Mouse (Mus musculus) ES-E14 (cell line): ENCODE measurements around the gene Haus5.

Experiments used
- CHD2 ChIP-seq: IDR thresholded peaks from 2 replicates; pipeline ENCODE4 v1.6.1; 2014; ENCODE audit warnings: mild to moderate bottlenecking, low read depth, low read length, inconsistent platforms
- MAFK ChIP-seq: IDR thresholded peaks from 2 replicates; pipeline ENCODE4 v1.6.1; 2014; ENCODE audit warnings: mild to moderate bottlenecking, low read depth, low read length, inconsistent platforms; ENCODE audit not compliant: insufficient read depth

DNA sequence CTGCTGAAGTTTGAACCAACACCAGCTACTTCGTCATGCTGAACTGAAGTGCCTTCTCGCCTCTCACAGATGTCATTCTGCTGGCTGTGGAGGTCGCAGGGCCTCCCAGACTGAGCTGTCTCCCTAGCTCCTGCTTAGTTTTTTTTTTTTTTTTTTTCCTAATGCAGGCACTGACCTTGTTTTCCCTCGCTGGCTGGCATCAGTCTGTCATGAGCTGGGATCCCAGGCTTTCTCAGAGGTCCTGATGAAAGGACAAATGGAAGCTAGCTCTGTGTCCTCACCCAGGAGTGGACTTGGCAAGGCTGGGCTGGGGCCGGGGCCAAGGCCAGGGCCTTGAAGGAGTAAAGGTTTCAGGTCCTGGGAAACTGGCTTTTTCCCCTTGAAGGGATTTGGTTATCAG lies 17.1 kb upstream of the Haus5 start:
- TF ChIP-seq MAFK = no peak
- no peak for TF ChIP-seq CHD2
